ENCODE assay signal across 9 mouse cellular contexts in genomic region chr5:37241224-37241623, GRCm38 (mm10). TPM values are rescaled to one million over a fixed set of nuclear protein-coding genes. Genes with fewer than 3 reads are reported as not detected.
DNase-seq lines count a peak whose midpoint lies in the region; ATAC-seq and TF ChIP-seq lines count a peak whose summit lies in the region.
"Had no signal": no experiment of that assay in that cellular context is flagged by ENCODE, and none has a peak within 500 bp of the region (broad histone marks: within the 10 kb centered on the region; RNA-seq: fewer than 3 reads in every experiment).

No protein-coding gene starts in this region.

- H3K4me2 ChIP-seq in intestine, embryonic 15.5 days (replicated peaks) = peak overlapping the region; percentile 82
- H3K4me2 ChIP-seq in intestine, embryonic 16.5 days (ENCODE audit: low read depth, low read length) = no peak overlapping the region
- peak overlapping the region; percentile 84 for H3K4me2 ChIP-seq in midbrain, embryonic 13.5 days (replicated peaks)

- TF ChIP-seq CTCF in G1E (IDR thresholded peaks at IDR 0.05; ENCODE audit: low read depth, low read length) = no peak

- H3K27ac ChIP-seq in intestine, embryonic 15.5 days = no peak overlapping the region
- H3K27ac ChIP-seq in intestine, embryonic 16.5 days (ENCODE audit: low read length) = no peak overlapping the region
- peak overlapping the region; percentile 94 for H3K27ac ChIP-seq in hindbrain, embryonic 10.5 days
- peak overlapping the region; percentile 60; the same call in 1 of the 2 replicates for H3K27ac ChIP-seq in midbrain, embryonic 13.5 days

- 0 out of 2 replicates have a peak, but pooled peaks have one; percentile 2 for ATAC-seq in intestine, embryonic 15.5 days
- ATAC-seq in intestine, embryonic 16.5 days = no peak
- ATAC-seq in G1E (ENCODE audit: extremely low read depth, insufficient number of reproducible peaks, low FRiP score, poor library complexity, severe bottlenecking) = no peak
- peak; percentile 5 for ATAC-seq in midbrain, embryonic 13.5 days
- no peak for ATAC-seq in monocyte, adult 5-6 weeks (replicated peaks; ENCODE audit: insufficient number of reproducible peaks, low FRiP score, low TSS enrichment, poor library complexity, severe bottlenecking)

- DNase-seq in G1E (ENCODE audit: low spot score) = no peak
- no peak for DNase-seq in hindbrain, embryonic 10.5 days (ENCODE audit: low spot score)
- DNase-seq in frontal cortex, postnatal 14 days (ENCODE audit: low spot score in 2 of 2) = no peak
- DNase-seq in cerebellum, adult 18-20 months = no peak
- DNase-seq: lung, adult 2 months had no signal

- no peaks in the 10 kb centered on the region for H3K36me3 ChIP-seq in intestine, embryonic 15.5 days
- H3K36me3 ChIP-seq in intestine, embryonic 16.5 days (ENCODE audit: control insufficient read depth, insufficient read depth, low read length) = no peaks in the 10 kb centered on the region
- no peaks in the 10 kb centered on the region for H3K36me3 ChIP-seq in G1E (replicated peaks)
- no peaks in the 10 kb centered on the region for H3K36me3 ChIP-seq in hindbrain, embryonic 10.5 days
- H3K36me3 ChIP-seq in midbrain, embryonic 13.5 days = no peaks in the 10 kb centered on the region

- 18% methylated on average over 9 of the region's 9 CpGs for WGBS in intestine, embryonic 15.5 days
- WGBS in intestine, embryonic 16.5 days = 14% methylated on average over 9 of the region's 9 CpGs
- 15% methylated on average over 9 of the region's 9 CpGs for WGBS in hindbrain, embryonic 10.5 days
- 12% methylated on average over 9 of the region's 9 CpGs for WGBS in midbrain, embryonic 13.5 days

- H3K9me3 ChIP-seq in intestine, embryonic 15.5 days = no peaks in the 10 kb centered on the region
- H3K9me3 ChIP-seq in intestine, embryonic 16.5 days (ENCODE audit: control insufficient read depth, low read length) = no peaks in the 10 kb centered on the region
- H3K9me3 ChIP-seq in G1E (replicated peaks) = peaks cover 65% of the 10 kb centered on the region
- no peaks in the 10 kb centered on the region for H3K9me3 ChIP-seq in hindbrain, embryonic 10.5 days
- no peaks in the 10 kb centered on the region for H3K9me3 ChIP-seq in midbrain, embryonic 13.5 days

- no peak overlapping the region for H3K9ac ChIP-seq in intestine, embryonic 15.5 days
- no peak overlapping the region for H3K9ac ChIP-seq in intestine, embryonic 16.5 days (ENCODE audit: low read depth, low read length)
- H3K9ac ChIP-seq in midbrain, embryonic 13.5 days (replicated peaks) = peak overlapping the region; percentile 93

- peaks cover 63% of the 10 kb centered on the region for H3K27me3 ChIP-seq in intestine, embryonic 15.5 days (replicated peaks)
- peaks cover 66% of the 10 kb centered on the region for H3K27me3 ChIP-seq in intestine, embryonic 16.5 days (replicated peaks; ENCODE audit: control insufficient read depth, insufficient read depth, low read length)
- H3K27me3 ChIP-seq in G1E (ENCODE audit: insufficient read depth, low read length) = no peaks in the 10 kb centered on the region
- peaks cover 71% of the 10 kb centered on the region for H3K27me3 ChIP-seq in hindbrain, embryonic 10.5 days (ENCODE audit: insufficient read depth, poor library complexity, severe bottlenecking)
- peaks cover 40% of the 10 kb centered on the region for H3K27me3 ChIP-seq in midbrain, embryonic 13.5 days

- H3K4me1 ChIP-seq in intestine, embryonic 15.5 days (replicated peaks) = peaks cover 14% of the 10 kb centered on the region
- H3K4me1 ChIP-seq in intestine, embryonic 16.5 days (ENCODE audit: control insufficient read depth, insufficient read depth, low read length) = peaks cover 10% of the 10 kb centered on the region
- H3K4me1 ChIP-seq in G1E (ENCODE audit: insufficient read depth, low read depth, low read length) = no peaks in the 10 kb centered on the region
- H3K4me1 ChIP-seq in hindbrain, embryonic 10.5 days (replicated peaks) = peaks cover 57% of the 10 kb centered on the region
- peaks cover 49% of the 10 kb centered on the region for H3K4me1 ChIP-seq in midbrain, embryonic 13.5 days (replicated peaks)

- H3K4me3 ChIP-seq in intestine, embryonic 15.5 days (replicated peaks) = peak overlapping the region; percentile 38; the same call in 1 of the 2 replicates
- no peak overlapping the region for H3K4me3 ChIP-seq in intestine, embryonic 16.5 days (ENCODE audit: low read length)
- H3K4me3 ChIP-seq in G1E (ENCODE audit: low read depth, low read length) = peak overlapping the region; percentile 13; the same call in 1 of the 2 replicates
- peak overlapping the region; percentile 80 for H3K4me3 ChIP-seq in hindbrain, embryonic 10.5 days
- peak overlapping the region; percentile 86 for H3K4me3 ChIP-seq in midbrain, embryonic 13.5 days (replicated peaks)

RNA-seq across cellular contexts. Expression of gene Crmp1, which starts 0.5 kb away (rescaled TPM):
- 32.2 and 33.6 TPM in 2 replicates for polyA plus RNA-seq in intestine, embryonic 15.5 days (2015; fragmentation: Nextera tagmentation; extraction: Ambion mirVana)
- 25.2 and 26.0 TPM in 2 replicates for polyA plus RNA-seq in intestine, embryonic 16.5 days (2015; fragmentation: Nextera tagmentation; extraction: Ambion mirVana)
- total RNA-seq in G1E (2014; fragmentation: Nextera tagmentation) (not detected in 2 replicates), G1E (2017) (0.12 TPM in 1 of 2 replicates, not detected in the other)
- not detected in 2 replicates for polyA plus RNA-seq in G1E (2012)
- 178 and 407 TPM in 2 replicates for polyA plus RNA-seq in hindbrain, embryonic 10.5 days (2016; fragmentation: Nextera tagmentation; extraction: Ambion mirVana)
- polyA plus RNA-seq in midbrain, embryonic 13.5 days (2015; fragmentation: Nextera tagmentation; extraction: Ambion mirVana) = 711 and 713 TPM in 2 replicates
- total RNA-seq in monocyte, adult 5-6 weeks (2017) = 0.29 to 0.68 TPM in 2 of 3 replicates, not detected in the other

Comparison
In these comparisons a context has a peak if more than half of its experiments do, and no peak if none do; other contexts are left out.
1. ATAC-seq: peak in intestine, embryonic 15.5 days (single experiment) and midbrain, embryonic 13.5 days (single experiment); none in intestine, embryonic 16.5 days (single experiment), G1E (single experiment) and monocyte, adult 5-6 weeks (single experiment).
2. H3K27ac ChIP-seq: peak in hindbrain, embryonic 10.5 days (single experiment) and midbrain, embryonic 13.5 days (single experiment); none in intestine, embryonic 15.5 days (single experiment) and intestine, embryonic 16.5 days (single experiment).
3. RNA of gene Crmp1, which starts 0.5 kb away (polyA plus RNA-seq): 711 to 713 TPM in midbrain, embryonic 13.5 days, 178 to 407 TPM in hindbrain, embryonic 10.5 days, 32.2 to 33.6 TPM in intestine, embryonic 15.5 days and 25.2 to 26.0 TPM in intestine, embryonic 16.5 days; not detected in G1E; every median in the first group is over 10 times any median in the second.